Mouse (Mus musculus) ZHBTc4 (cell line): Measurements from ENCODE around the gene Hcrtr2.
A peak's percentile ranks its signal among the peaks of the same experiment; 100 is the strongest.

ENCODE experiments used
- DNase-seq: peaks from one replicate; pipeline ENCODE4 v3.0.0-alpha.2; 2011; ENCODE audit warnings: low read depth, low spot score

Gene Hcrtr2

DNA sequence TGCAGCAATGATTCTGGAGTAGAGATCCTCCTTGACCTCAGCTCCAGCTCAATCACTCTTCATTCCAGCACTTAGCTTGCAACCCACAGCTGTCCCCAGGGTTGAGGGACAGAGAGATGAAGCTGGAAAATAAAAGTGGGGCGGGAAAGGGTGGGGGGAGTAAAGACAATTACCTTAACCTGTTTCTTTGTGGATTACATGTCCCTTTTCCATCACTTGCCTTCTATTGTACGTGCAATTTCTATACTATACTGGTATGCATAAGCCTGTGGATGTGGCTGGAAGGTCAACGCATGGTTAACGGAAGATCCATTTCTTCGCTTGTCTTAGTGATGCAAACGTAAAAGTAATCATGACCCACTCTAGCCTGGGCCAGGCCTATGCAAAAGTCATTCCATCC lies at the start of gene Hcrtr2:
Gene Hcrtr2, minus strand, starts transcription at position 101 of the 400 bp plus-strand sequence.
- DNase-seq: no peak

DNA sequence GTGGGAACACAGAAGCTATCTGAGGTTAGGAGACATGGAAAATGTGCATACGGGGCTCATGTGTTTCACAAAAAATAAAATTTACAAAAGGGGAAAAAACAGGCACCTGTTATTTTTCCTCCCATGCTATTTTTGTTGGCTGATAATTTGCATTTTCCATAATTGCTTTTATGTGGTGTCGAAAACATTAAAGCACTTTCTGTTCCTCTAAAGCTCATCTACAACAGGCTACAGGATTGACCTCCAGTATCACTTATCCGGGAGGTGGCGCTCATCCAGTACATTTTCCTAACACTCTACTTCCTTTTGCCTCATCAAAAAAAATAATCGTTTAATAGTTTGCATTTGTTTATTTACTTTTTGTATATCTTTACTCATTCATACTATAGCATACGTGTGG lies 41.2 kb upstream of the Hcrtr2 start:
- DNase-seq: no peak

DNA sequence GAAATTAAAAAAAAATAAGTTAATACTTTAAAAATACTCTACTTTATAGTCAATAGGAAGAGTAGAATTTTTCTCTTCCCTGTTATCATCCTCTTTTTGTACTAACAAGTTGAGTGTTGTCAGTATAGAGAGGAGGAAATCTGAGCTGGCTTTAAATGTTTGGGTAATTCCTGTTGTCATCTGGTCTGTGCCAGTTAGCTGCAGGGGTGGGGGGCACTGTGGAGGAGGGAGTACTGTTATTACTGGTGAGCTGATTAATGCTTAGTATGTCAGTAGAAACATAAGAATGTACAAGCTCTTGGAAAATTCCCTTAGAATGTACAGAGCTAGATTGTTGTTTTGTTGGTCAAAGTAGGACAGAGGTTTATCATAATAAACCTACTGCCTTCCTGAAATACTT lies 36.7 kb upstream of the Hcrtr2 start:
- DNase-seq: no peak

DNA sequence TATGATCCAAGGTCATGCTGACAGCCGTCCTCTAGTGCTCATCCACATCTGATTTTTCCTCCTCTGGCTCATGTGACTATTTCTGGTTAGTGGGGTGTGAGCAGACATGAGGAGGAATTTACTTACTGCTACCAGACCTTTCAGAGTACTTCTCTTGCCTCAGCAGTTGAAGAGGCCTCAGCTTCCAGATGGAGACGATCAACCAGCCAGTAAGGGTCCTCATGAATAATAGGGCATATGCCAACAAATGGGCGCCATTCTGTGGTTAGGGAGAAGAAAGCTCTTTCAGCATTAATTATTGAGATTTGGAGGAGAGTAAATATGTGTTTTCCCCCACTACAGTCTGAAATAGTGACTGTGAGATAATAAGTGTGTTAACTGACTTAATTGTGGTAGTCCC lies 28.7 kb upstream of the Hcrtr2 start:
- no peak for DNase-seq

DNA sequence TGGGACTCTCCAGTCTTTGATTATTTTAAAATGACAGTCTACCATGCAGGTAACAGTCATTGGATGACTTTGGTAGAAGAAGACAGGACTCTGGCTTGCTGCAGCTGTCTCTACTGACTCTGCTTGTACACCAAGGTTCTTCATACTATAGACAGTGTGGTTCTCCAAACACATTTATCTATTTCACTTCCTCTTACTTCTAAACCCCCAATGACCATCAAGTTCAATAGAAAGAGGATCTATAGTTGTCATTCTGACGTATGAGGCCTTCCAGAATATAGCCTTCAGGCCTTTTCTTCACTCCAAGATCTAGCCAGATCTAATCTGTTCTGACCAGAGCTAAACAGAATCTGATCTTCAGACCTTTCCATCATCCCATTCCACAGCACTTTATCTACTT lies 23.6 kb upstream of the Hcrtr2 start:
- no peak for DNase-seq

DNA sequence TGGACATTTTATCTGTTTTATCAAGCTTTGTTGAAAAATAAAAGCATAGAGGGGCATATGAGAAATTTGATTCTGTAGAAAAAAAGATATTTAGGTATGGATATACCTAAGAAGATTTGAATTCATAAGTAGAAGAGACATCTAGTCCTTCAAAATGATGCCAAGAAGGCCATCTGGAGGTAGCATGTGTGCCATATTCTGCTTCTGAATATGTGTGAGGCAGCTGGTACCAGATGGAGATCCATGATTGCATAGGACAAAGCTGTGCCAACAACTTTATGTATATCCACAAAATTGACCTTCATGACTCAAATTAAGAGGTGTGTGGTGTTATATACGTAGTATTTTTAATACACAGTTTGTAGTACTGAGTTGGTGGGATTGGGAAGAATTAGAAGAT lies 7.4 kb upstream of the Hcrtr2 start:
- no peak for DNase-seq

DNA sequence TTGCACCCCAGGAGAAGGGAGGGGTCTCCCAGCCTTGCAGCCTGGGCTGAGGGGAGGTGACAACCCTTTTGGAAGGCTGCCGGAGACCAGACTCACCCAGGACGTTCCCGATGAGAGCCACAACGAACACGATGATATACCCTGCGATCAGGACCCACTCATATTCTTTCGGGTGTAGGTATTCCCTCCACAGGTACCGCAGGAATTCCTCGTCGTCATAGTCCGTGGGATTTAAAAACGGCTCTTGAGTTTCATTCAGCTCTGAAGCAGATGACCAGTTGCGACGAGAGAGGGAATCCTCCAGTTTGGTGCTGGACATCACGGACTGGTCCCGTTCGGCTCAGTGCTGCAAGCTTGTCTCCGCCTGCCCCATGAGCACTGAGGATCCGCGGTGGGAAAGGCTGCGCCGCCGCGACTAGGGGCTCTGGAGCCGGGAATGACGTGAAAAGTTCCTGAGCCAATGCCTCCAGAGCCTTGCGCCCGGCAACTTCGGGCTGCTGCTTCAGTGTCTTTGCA lies 412 bp downstream of the Hcrtr2 start:
- peak; percentile 63 for DNase-seq

DNA sequence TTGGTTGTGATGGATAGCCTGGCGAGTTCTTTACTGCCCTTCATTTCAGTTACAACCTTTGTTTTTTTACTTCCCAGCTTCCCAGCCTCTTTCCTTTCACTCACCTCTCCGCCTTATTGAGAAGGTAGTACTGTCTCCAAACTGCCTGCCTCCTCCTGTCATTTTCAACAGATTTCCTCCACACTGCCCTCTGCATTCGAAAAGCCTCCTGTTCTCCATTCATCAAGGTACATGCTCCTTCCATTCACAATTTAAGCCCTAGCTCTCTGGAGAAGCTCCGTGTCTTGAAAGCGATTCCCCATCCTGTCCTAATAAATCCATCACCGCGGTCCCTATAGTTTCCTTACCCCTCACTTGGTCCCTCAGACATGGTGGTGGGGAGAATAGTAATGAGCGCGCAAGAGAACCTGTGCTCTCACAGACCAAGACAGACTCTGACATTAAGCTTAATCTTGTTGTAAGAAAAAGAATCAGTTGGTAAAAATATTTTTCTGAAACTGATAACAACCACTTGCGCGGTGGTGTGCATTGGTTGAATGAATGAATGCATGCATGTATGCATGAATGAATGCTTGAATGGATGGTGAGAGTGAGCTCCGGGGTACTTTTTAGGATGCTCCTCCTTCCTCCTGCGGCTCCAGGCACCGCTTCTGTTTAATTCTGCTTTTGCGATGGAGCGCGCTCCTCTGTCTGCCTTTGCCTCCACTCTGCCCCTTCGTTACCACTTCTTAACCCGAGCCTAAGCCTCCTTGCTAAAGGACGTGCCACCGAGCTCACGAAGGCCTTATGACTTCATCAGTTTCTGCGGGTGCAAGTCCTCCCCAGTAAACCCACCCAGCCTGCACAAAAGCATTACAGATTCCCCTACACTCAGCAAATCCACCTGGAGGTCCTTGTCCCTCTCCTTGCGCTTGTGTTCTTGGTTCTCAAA lies 1.3 kb downstream of the Hcrtr2 start:
- peak; percentile 21 for DNase-seq

DNA sequence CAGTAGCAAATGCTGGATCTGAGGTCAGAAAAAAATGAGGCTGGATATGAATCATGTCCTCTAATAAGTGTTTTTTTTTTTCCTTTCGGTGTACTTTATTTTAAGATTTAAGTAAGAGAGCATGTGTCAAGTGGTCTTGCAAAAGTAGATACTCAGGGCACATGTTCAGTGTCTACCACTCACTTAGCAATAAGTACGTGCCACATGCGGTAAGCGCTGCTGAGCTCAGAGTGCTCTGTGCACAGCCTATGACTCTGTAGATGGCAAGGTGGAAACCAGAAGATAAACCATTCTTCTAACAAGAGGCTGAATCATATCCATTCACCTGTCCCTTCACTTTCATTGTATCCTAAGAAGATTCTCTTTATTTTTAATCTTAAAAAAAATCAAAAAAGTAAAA lies 2.1 kb downstream of the Hcrtr2 start:
- DNase-seq: no peak

DNA sequence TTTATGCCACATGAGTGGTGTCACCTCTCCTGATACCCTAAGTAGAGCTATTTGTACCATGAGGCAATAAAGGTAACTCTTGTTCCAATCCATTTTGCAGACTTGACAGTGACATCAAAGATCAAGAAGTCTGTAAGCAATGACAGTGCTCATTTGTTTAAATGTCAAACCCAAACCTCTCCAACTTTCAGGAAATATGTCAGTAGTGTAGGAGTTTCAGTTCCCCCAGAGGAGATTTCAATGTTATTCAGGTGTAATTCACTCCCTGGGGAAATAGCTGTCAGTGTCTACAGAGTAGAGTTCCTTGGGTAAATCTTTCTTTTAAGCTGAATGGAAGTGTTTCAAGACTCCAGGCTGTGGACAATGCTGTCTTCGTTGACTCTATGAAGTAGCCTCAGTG lies 2.9 kb downstream of the Hcrtr2 start:
- no peak for DNase-seq

DNA sequence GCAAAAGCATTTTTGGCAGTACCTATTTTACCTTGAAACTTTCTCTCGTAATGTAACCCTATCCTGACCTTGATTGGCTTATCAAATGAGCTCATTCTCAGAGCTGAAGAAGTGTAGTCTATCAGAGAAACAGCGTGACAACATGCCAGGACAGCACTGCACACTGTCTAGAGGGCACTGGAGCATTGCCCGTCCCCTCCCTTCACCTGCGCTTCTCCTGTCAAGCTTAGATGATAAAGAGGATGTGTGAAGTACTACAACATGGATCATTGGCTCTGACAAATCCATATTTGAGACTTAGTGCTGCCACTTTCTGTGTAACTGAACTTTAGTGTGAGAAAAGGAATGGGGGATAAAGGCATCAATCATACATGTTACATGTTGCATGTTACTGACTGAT lies 5.4 kb downstream of the Hcrtr2 start:
- DNase-seq: no peak

DNA sequence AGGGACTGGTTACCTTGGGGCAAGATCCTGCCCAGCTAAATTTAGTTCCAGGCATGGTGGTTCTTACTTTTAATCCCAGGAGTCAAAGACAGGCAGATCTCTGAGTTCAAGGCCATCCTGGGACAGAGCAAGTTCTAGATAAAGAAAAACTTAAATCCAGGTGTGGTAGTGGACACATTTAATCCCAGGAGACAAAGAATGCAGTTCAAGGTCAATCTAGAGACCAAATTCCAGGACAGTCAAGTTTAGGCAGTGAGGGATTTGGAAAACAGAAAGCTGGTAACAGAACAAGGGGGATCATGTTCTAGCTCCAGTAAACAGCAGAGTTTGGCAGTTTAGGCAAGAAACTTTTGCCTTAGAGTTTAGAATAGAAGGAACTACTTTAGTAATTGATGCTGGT lies 8.6 kb downstream of the Hcrtr2 start:
- peak; percentile 50 for DNase-seq

DNA sequence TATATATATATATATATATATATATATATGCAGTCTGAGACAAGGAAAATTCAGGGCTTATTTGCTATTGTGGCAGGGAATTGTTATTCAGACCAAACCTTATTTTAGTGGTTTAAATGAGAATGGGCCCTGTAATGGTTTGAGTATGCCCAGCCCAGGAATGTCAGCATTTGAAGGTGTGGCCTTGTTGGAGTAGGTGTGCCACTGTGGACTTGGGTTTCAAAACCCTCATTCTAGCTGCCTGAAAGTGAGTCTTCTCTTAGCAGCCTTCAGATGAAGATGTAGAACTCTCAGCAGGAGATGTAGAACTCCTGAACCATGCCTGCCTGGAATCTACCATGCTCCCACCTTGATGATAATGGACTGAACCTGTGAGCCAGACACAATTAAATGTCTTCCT lies 9.7 kb downstream of the Hcrtr2 start:
- peak; percentile 91 for DNase-seq

DNA sequence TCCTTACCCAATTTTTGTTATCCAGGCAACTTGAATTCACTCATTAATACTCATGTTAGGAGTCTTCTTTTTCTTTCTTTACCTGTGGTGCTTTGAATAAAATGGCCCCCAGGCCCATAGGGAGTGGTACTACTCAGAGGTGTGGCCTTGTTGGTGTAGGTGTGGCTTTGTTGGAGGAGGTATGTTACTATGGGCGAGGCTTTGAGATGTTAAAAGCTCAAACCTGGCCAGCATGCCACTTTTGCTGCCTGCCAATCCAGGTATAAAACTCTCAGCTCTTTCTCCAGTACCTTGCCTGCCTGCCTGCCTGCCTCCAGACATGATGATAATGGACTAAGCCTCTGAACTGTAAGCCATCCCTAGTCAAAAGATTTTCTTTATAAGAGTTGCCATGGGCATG lies 11.4 kb downstream of the Hcrtr2 start:
- DNase-seq: peak; percentile 51

DNA sequence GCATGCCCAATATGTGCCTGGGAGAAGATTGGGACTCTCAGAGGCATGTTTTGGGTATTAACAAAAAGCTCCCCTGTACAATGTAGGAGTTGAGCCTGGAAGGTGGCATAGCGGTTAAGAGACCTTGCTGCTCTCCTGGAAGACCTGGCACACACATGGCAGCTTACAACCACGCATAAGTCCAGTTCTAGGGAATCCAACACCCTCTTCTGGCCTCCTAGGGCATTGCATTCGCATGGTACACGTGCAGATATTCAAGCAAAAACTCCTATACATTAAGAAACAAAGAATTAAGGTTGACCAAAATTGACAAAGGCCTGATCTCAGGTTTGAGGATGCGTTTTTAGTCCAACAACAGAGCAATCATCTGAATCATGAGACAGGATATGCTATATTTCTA lies 32.3 kb downstream of the Hcrtr2 start:
- peak; percentile 50 for DNase-seq

DNA sequence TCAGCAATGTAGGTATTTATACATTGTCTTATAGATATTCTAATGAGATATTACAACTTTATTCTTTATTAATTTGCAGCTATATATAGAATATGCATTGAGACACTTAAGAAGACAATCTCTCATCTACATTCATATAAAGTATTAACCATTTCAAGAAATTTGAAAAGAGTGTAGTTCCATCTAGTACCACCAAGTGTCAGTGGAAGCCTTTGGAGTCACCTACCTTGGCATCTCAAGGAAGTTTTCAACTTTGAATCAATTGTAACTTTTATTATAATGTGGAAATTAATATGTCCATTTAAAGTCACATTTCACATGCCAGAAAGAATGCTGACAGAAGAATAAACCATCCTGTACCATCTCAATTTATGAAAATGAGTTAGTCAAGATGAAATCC lies 52.8 kb downstream of the Hcrtr2 start:
- peak; percentile 13 for DNase-seq

DNA sequence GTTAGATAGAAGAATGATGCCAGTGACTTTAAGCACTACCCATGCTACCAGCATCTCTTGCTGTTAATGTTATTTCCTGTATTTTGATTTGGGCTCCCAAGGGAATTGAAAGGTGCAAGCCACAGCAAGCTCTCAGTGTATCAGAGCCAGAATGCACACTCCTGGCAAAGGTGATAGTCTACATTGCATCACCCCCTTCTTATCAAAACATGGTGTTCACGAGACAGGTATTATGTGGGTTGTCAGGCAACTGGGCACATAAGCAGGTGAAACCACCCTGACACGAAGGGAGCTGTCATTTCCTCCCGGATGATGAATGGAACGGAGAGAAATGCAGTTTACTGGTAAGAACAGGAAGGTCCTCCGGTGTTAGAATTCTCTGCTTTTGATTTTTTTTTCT lies 65.9 kb downstream of the Hcrtr2 start:
- no peak for DNase-seq

DNA sequence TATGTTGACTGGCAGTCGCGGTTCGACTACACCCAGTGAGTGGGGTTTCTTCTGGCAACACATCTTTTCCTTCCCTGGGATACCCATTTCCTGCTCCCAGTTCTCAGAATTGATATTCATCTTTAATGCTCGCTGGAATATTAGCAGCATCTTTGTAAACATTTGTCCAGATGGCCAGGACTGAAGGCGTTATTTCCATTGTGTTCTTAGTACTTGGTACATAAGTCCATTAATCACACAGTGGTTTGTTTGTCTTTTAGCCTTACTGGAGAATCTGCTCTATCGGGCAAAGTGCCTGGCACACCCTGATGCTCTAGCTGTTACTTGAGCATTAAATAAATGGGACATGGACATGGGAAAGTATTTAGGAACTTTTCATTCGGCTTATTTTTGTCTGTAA lies 71.1 kb downstream of the Hcrtr2 start:
- no peak for DNase-seq

DNA sequence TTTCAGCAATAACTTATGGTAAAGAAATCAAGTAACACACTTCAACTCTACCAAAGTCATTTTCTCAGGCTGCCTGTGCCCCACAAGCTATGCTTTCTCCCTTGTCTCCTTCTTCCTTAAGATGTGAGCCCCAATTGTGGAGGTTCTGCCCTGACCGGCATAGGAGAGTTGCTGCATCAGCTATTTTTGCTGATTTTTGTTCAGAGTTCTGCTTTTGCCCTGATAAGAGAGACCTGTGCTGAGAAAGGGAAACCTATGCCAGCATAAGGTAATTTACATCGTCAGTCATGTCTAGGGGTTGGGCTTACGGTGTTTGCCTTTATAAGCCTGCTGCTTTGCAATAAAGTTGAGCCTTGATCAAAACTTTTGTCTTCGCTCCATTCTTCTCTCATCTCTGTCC lies 71.5 kb downstream of the Hcrtr2 start:
- DNase-seq: no peak

DNA sequence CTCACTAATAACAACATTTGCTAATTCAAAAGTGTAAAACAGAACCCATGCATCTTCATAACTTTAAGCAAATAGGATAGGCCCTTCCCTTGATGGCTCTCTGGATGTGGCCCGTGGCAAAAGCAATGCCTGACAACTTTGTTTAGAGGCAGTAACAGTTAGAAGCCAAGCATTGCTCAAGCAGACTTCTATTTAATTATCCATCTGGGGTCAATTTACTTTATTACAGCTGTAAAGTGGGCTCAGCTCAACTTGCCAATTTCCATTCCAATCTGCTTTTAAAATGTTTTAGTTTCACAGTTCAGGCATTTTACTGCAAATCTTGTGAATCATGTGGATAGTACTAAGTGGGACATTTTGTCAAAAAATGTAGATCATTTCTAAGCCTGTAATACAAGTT lies 81.3 kb downstream of the Hcrtr2 start:
- no peak for DNase-seq

DNA sequence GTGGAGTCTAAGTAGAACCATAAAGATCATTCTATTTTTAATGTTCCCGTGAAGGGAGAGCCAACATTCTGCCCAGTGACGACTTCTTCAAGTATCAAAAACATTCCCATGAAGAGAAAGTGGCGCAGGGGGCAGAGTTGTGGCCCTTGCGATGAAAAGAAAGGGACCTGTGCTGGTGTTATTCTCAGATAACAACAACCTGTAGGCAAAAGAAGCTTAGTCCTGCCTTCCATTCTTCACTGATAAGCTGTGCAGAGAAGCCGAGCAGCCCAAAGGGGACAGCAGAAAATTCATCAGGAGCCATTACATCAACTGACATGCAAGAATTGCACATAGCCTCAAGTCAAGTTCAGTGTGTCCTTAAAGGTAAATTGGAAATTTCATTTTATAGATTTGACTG lies 85.7 kb downstream of the Hcrtr2 start:
- DNase-seq: no peak

DNA sequence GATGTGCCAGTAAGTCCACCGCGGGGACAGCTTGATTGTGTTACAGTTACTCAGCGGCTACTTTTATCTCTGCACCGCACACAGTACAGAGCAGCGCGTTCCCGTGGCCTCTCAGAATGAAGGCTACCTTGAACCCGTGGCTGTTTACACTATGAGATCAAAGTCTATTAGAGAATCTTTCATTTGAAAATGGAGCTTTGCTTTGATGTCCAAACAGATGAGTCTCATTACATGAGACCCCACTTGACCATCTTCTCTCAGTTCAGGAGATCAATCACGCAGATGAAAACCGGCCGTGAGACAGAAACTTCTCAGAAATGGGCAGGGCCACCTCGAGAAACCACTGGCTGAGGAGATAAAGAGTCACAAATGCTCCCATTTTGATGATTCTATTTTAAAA lies 86.4 kb downstream of the Hcrtr2 start:
- DNase-seq: peak; percentile 7

DNA sequence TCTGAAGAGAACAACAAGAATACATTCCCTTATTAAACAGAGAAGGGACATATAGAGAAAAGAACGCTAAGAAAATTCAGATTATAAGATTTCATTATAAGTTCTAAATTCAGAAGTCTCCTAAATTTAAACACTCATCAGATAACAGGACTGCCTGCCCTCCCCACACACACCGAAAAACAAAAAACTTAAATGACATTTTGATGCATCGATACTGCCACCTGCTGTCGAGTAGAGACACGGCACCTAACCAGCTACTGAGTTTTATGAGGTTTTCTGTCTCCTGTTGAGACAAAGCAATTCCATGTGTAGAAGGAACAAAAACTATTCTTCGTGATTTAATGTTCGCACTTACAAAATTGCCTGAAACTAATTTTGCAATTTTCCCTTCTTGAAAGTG lies 87.0 kb downstream of the Hcrtr2 start:
- peak; percentile 69 for DNase-seq
